Mouse (Mus musculus): ENCODE measurements around the gene Kif26b.

GRCm38 (mm10) chr1:178673506-178673905 is 144.6 kb downstream of the Kif26b start:
- no peak for TF ChIP-seq CTCF (IDR thresholded peaks at IDR 0.05; ENCODE audit: extremely low read depth, insufficient read depth, insufficient read length, insufficient replicate concordance)
- no peak for TF ChIP-seq POLR2A (IDR thresholded peaks at IDR 0.05; ENCODE audit: low read depth, low read length)
